In genomic region chr5:126079281-126079838, GRCm38 (mm10) we compare ENCODE assay signal across 13 mouse cellular contexts.
DNase-seq lines count a peak whose midpoint lies in the region; ATAC-seq lines count a peak whose summit lies in the region.
"Had no signal": no experiment of that assay in that cellular context is flagged by ENCODE, and none has a peak within 500 bp of the region (broad histone marks: within the 10 kb centered on the region; RNA-seq: fewer than 3 reads in every experiment).

No protein-coding gene starts in this region.

- H3K4me2 ChIP-seq in embryonic facial prominence, embryonic 14.5 days (ENCODE audit: low read depth, low read length) = no peak overlapping the region
- H3K4me2 ChIP-seq in kidney, embryonic 16.5 days (replicated peaks; ENCODE audit: low read depth, low read length) = no peak overlapping the region
- H3K4me2 ChIP-seq: liver, embryonic 12.5 days had no signal

- no peak overlapping the region for H3K9ac ChIP-seq in embryonic facial prominence, embryonic 14.5 days (ENCODE audit: low read depth, low read length)
- H3K9ac ChIP-seq in kidney, embryonic 16.5 days (replicated peaks; ENCODE audit: low read length) = no peak overlapping the region
- H3K9ac ChIP-seq: liver, embryonic 12.5 days had no signal

- no peak overlapping the region for H3K27ac ChIP-seq in embryonic facial prominence, embryonic 14.5 days (replicated peaks; ENCODE audit: low read depth, low read length)
- no peak overlapping the region for H3K27ac ChIP-seq in embryonic facial prominence, embryonic 10.5 days (replicated peaks)
- H3K27ac ChIP-seq in kidney, embryonic 16.5 days (ENCODE audit: low read length) = no peak overlapping the region
- H3K27ac ChIP-seq: liver, embryonic 12.5 days had no signal

- H3K4me1 ChIP-seq in embryonic facial prominence, embryonic 14.5 days (ENCODE audit: control insufficient read depth, insufficient read depth, low read length) = no peaks in the 10 kb centered on the region
- H3K4me1 ChIP-seq in embryonic facial prominence, embryonic 10.5 days = no peaks in the 10 kb centered on the region
- no peaks in the 10 kb centered on the region for H3K4me1 ChIP-seq in kidney, embryonic 16.5 days (ENCODE audit: insufficient read depth, low read length)
- H3K4me1 ChIP-seq: liver, embryonic 12.5 days had no signal

- H3K27me3 ChIP-seq in embryonic facial prominence, embryonic 14.5 days (replicated peaks; ENCODE audit: control insufficient read depth, insufficient read depth, low read length) = no peaks in the 10 kb centered on the region
- H3K27me3 ChIP-seq in embryonic facial prominence, embryonic 10.5 days (replicated peaks; ENCODE audit: low read depth, poor library complexity, severe bottlenecking) = no peaks in the 10 kb centered on the region
- H3K27me3 ChIP-seq in kidney, embryonic 16.5 days (ENCODE audit: insufficient read depth, low read length) = no peaks in the 10 kb centered on the region
- H3K27me3 ChIP-seq: liver, embryonic 12.5 days had no signal

- no peaks in the 10 kb centered on the region for H3K36me3 ChIP-seq in embryonic facial prominence, embryonic 14.5 days (ENCODE audit: control insufficient read depth, insufficient read depth, low read length)
- H3K36me3 ChIP-seq in embryonic facial prominence, embryonic 10.5 days (replicated peaks) = no peaks in the 10 kb centered on the region
- H3K36me3 ChIP-seq in kidney, embryonic 16.5 days (ENCODE audit: insufficient read depth, low read length) = no peaks in the 10 kb centered on the region
- H3K36me3 ChIP-seq: G1E; liver, embryonic 12.5 days had no signal

- peak; percentile 42 for DNase-seq in embryonic facial prominence, embryonic 14.5 days (ENCODE audit: low spot score)
- DNase-seq in embryonic facial prominence, embryonic 10.5 days (ENCODE audit: low spot score) = no peak
- DNase-seq in lung, postnatal 10 days = peak; percentile 3
- DNase-seq in lung, postnatal 14 days = no peak
- peak; percentile 96 for DNase-seq in ZHBTc4 (ENCODE audit: low read depth, low spot score)
- peak; percentile 32 for DNase-seq in retina, embryonic 14.5 days (ENCODE audit: low spot score)
- DNase-seq: adrenal gland, postnatal 25 days; cerebellum, postnatal 36 days; kidney, adult 11 months; thymus, postnatal 36 days had no signal

- WGBS in embryonic facial prominence, embryonic 14.5 days = 39% methylated on average over 7 of the region's 7 CpGs
- 34% methylated on average over 7 of the region's 7 CpGs for WGBS in embryonic facial prominence, embryonic 10.5 days
- WGBS in kidney, embryonic 16.5 days = 41% methylated on average over 7 of the region's 7 CpGs

- no peak for ATAC-seq in embryonic facial prominence, embryonic 14.5 days (ENCODE audit: low read depth)
- ATAC-seq in kidney, embryonic 16.5 days (ENCODE audit: low FRiP score, low TSS enrichment) = no peak
- ATAC-seq: liver, embryonic 12.5 days had no signal

- H3K9me3 ChIP-seq in embryonic facial prominence, embryonic 14.5 days (ENCODE audit: control insufficient read depth, low read length) = no peaks in the 10 kb centered on the region
- H3K9me3 ChIP-seq in embryonic facial prominence, embryonic 10.5 days = no peaks in the 10 kb centered on the region
- H3K9me3 ChIP-seq in kidney, embryonic 16.5 days (ENCODE audit: low read length) = no peaks in the 10 kb centered on the region

- no peak overlapping the region for H3K4me3 ChIP-seq in embryonic facial prominence, embryonic 14.5 days (ENCODE audit: low read depth, low read length)
- no peak overlapping the region for H3K4me3 ChIP-seq in embryonic facial prominence, embryonic 10.5 days
- H3K4me3 ChIP-seq in kidney, embryonic 16.5 days (ENCODE audit: low read length) = no peak overlapping the region
- H3K4me3 ChIP-seq: liver, embryonic 12.5 days had no signal

Comparison
In these comparisons a context has a peak if more than half of its experiments do, and no peak if none do; other contexts are left out.
1. DNase-seq: peak in embryonic facial prominence, embryonic 14.5 days (single experiment), lung, postnatal 10 days (single experiment), ZHBTc4 (single experiment) and retina, embryonic 14.5 days (single experiment); none in embryonic facial prominence, embryonic 10.5 days (single experiment) and lung, postnatal 14 days (single experiment).